Mouse (Mus musculus) midbrain, embryonic 14.5 days (tissue): ENCODE measurements around the gene Snrpd3. TPM values are rescaled to one million over a fixed set of nuclear protein-coding genes. Genes with fewer than 3 reads are reported as not detected.
"Not testable (repeated sequence)": the region's sequence is repeated elsewhere in the genome, so short reads cannot be mapped to it uniquely, and the experiment has no call there.

ENCODE experiments used
- ATAC-seq: fragments of 200-750 bp; cut with Nextera tagmentation; 2 replicates; pipeline ENCODE4 v1.8.0; 2017; ENCODE audit warnings: moderate number of reproducible peaks, moderate library complexity; ENCODE audit not compliant: low FRiP score, low TSS enrichment
- DNase-seq: peaks from one replicate; pipeline ENCODE4 v3.0.0-alpha.2; 2015
- H3K27ac ChIP-seq: fragments of 300-500 bp; sonication (generic); replicated peaks from 2 replicates; pipeline ENCODE4 v1.5.1; 2014; ENCODE audit warnings: mild to moderate bottlenecking, low read depth, low read length, moderate library complexity
- H3K27me3 ChIP-seq: fragments of 300-500 bp; sonication (generic); 2 replicates; pipeline ENCODE4 v1.6.1; 2014; ENCODE audit warnings: low read length, control low read depth, mixed read lengths; ENCODE audit not compliant: control insufficient read depth, insufficient read depth
- H3K36me3 ChIP-seq: fragments of 300-500 bp; sonication (generic); 2 replicates; pipeline ENCODE4 v1.6.1; 2014; ENCODE audit warnings: low read length, control low read depth; ENCODE audit not compliant: control insufficient read depth, insufficient read depth
- H3K4me1 ChIP-seq: fragments of 300-500 bp; sonication (generic); 2 replicates; pipeline ENCODE4 v1.6.1; 2014; ENCODE audit warnings: mild to moderate bottlenecking, antibody characterized with exemption, low read length, control low read depth; ENCODE audit not compliant: control insufficient read depth, insufficient read depth
- H3K4me2 ChIP-seq: fragments of 300-500 bp; sonication (generic); 2 replicates; pipeline ENCODE4 v1.6.1; 2014; ENCODE audit warnings: mild to moderate bottlenecking, low read length, moderate library complexity
- H3K4me3 ChIP-seq: fragments of 300-500 bp; sonication (generic); replicated peaks from 2 replicates; pipeline ENCODE4 v1.5.1; 2014; ENCODE audit warnings: low read depth, low read length
- H3K9ac ChIP-seq: fragments of 300-500 bp; sonication (generic); replicated peaks from 2 replicates; pipeline ENCODE4 v1.6.1; 2014; ENCODE audit warnings: mild to moderate bottlenecking, low read length, moderate library complexity
- H3K9me3 ChIP-seq: fragments of 300-500 bp; sonication (generic); 2 replicates; pipeline ENCODE4 v1.6.1; 2016; ENCODE audit warnings: low read length, control low read depth, mixed read lengths; ENCODE audit not compliant: control insufficient read depth
- WGBS: fragments of 180-500 bp; shearing (Covaris S2); extraction: QIAGEN DNeasy Blood & Tissue Kit; methylation state at CpG from one replicate; pipeline ENCODE4 v1.1.7; 2014; 5-methylcytosine and 5-hydroxymethylcytosine counted together
- polyA plus RNA-seq: library from polyadenylated mRNA; unstranded; fragments of >200 nt; fragmentation: Nextera tagmentation; extraction: Ambion mirVana; gene quantifications from 2 replicates; pipeline ENCODE4 v1.2.1, GENCODE M21; 2014

Snrpd3 gene
- polyA plus RNA-seq, 1 experiment from 2014 or later: 126 TPM

DNA sequence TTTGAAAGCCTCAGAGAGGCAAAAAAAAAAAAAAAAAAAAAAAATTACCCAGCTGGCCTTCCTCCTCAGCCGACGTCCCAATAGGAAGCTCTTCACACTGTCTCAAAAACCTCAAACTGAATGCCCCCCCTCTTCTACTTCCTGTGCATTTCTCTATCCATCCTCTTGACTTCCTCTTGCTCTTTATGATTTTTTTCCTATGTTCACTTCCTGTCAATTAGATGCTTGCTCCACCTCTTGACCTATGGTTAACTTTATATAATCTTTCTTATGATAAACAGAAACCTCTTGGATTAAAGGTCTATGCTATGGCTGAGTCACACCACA is 25.5 kb upstream of the Snrpd3 start:
- H3K9me3 ChIP-seq: no peaks in the 10 kb centered on the region
- no peak overlapping the region for H3K9ac ChIP-seq
- DNase-seq: no peak
- H3K4me2 ChIP-seq: no peak overlapping the region
- H3K27ac ChIP-seq: no peak overlapping the region
- no peak overlapping the region for H3K4me3 ChIP-seq
- H3K4me1 ChIP-seq: no peaks in the 10 kb centered on the region
- H3K27me3 ChIP-seq: no peaks in the 10 kb centered on the region
- ATAC-seq: no peak
- 75% methylated on average over 2 of the region's 2 CpGs for WGBS
- H3K36me3 ChIP-seq: no peaks in the 10 kb centered on the region

DNA sequence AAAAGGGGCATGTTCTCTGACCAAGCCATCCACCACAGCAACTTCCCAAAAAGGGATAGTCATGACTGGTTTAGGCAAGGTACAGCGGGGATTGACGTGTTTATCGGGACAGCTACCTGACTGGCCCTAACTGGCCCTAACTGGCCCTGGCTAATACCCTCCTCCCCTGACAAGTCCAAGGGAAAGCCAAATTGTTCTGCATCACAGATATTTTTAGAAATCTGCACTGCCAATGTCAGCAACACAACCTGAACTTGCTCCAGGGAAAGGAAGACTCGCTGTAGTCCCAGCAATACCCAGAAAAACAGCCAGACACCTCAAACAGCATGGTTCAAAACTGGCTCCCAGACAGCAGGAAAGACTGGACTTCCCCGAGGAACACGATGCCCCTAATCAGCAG is 22.0 kb upstream of the Snrpd3 start:
- Histone ChIP-seq H3K4me2 (no peak overlapping the region), H3K27ac (no peak overlapping the region), H3K27me3 (no peaks in the 10 kb centered on the region), H3K9ac (no peak overlapping the region), H3K4me1 (no peaks in the 10 kb centered on the region), H3K4me3 (no peak overlapping the region), H3K36me3 (no peaks in the 10 kb centered on the region), H3K9me3 (no peaks in the 10 kb centered on the region)
- no peak for ATAC-seq
- WGBS: 84% methylated on average over 6 of the region's 6 CpGs
- DNase-seq: no peak

DNA sequence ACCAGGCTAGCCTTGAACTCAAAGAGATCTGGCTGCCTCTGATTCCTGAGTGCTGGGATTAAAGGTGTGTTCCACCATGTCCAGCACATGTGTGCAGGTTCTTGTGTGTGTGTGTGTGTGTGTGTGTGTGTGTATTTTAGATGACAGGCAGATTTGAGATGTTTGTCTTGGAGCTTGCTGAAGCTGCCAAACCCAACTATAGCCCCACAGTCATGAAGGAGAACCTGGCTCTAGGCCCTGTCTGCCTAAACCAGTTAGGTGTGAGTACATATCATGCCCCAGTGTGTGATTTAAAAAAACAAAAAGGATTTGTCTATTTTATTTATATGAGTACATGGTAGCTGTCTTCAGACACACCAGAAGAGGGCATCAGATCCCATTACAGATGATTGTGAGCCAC is 21.4 kb upstream of the Snrpd3 start:
- H3K4me2 ChIP-seq: no peak overlapping the region
- H3K9ac ChIP-seq: no peak overlapping the region
- no peak overlapping the region for H3K4me3 ChIP-seq
- no peak for DNase-seq
- no peaks in the 10 kb centered on the region for H3K27me3 ChIP-seq
- H3K9me3 ChIP-seq: no peaks in the 10 kb centered on the region
- no peaks in the 10 kb centered on the region for H3K36me3 ChIP-seq
- no peak overlapping the region for H3K27ac ChIP-seq
- no peak for ATAC-seq
- no peaks in the 10 kb centered on the region for H3K4me1 ChIP-seq

DNA sequence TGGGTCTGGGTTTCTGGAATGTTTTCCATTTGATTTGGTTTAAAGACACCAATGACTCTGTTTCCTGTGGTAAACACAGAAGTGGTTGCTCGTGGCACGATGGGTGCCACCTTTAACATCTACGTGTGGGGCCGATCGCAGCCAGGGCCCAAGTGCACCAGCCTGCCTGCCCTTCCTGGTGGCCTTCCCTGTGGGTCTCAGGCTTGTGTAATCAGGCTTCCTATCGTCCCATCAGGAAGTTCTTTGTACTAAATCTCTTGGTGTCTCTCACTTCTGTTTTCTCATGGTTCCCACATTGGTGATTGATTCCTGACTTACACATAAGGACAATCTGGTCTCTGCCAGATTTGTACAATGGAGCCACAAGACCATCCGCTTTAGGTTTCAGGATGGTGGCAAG is 18.1 kb upstream of the Snrpd3 start:
- H3K27ac ChIP-seq, H3K9me3 ChIP-seq, H3K27me3 ChIP-seq, H3K4me3 ChIP-seq, H3K4me1 ChIP-seq, H3K36me3 ChIP-seq, H3K9ac ChIP-seq, H3K4me2 ChIP-seq, DNase-seq, ATAC-seq: not testable (repeated sequence)
- 91% methylated on average over 7 of the region's 7 CpGs for WGBS

DNA sequence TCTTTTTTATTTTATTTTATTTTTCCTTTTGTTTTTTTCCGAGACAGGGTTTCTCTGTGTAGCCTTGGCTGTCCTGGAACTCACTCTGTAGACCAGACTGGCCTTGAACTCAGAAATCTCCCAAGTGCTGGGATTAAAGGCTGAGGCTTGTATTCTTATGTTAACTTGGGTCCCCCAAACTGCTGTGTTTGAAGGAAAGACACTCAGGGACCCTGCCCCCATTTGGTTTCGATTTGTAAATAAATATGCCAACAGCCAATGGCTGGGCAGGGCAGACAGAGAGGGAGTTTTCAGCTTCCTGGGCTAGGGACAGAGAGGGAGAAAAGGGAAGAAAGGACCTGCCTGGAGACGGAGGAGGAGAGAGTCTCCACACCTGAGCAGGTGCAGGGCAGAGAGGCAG is 17.6 kb upstream of the Snrpd3 start:
- Histone ChIP-seq H3K27me3 (no peaks in the 10 kb centered on the region), H3K9ac (no peak overlapping the region), H3K27ac (no peak overlapping the region), H3K9me3 (no peaks in the 10 kb centered on the region), H3K4me3 (no peak overlapping the region), H3K4me2 (no peak overlapping the region), H3K4me1 (no peaks in the 10 kb centered on the region), H3K36me3 (no peaks in the 10 kb centered on the region)
- DNase-seq (no peak), ATAC-seq (no peak)
- 72% methylated on average over 3 of the region's 3 CpGs for WGBS

DNA sequence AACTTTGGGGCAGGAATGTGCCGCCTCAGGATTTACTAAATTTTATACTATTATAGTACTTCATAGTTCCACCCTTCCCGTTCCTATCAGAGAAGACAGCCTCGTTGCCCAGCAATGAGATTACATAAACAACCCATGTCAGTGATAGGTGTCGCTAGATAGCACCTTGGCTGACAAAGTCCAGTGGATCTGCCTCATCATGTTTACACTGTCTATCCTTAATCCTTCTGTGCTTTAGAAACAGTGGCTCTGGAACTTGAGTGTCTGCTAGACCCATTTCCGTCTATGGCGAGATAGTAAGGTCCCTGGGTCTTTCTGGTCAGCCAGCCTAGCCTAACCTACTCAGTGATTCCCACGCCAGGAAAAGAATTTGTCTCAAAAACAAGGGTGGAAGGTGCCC is 17.0 kb upstream of the Snrpd3 start:
- Histone ChIP-seq H3K36me3 (no peaks in the 10 kb centered on the region), H3K9ac (no peak overlapping the region), H3K4me3 (no peak overlapping the region), H3K9me3 (no peaks in the 10 kb centered on the region), H3K27ac (no peak overlapping the region), H3K27me3 (no peaks in the 10 kb centered on the region), H3K4me1 (no peaks in the 10 kb centered on the region), H3K4me2 (no peak overlapping the region)
- DNase-seq: no peak
- no peak for ATAC-seq
- WGBS: 75% methylated on average over 7 of the region's 7 CpGs

DNA sequence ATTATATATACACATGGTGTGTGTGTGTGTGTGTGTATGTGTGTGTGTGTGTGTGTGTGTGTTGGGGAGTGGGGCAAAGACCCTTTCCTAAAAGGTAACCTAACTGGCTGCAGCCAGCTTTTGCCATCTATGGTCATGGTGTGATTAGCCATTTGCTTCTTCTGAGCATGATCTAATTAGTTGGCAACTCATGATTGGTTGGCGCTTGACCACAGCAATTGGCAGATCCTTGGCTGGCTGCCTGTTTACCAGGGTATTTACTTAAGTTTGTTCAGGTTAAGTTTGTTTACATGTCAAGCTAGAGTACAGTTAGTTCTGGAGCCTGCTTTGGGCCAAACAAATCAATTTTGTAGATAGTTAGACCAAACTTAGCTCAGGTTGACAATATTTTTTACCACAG is 15.7 kb upstream of the Snrpd3 start:
- DNase-seq (no peak), ATAC-seq (no peak)
- no peaks in the 10 kb centered on the region for H3K27me3 ChIP-seq
- H3K4me3 ChIP-seq: no peak overlapping the region
- H3K36me3 ChIP-seq: 0 out of 2 replicates have a peak, but pooled peaks cover 2% of the 10 kb centered on the region
- H3K4me2 ChIP-seq: no peak overlapping the region
- H3K4me1 ChIP-seq: no peaks in the 10 kb centered on the region
- H3K27ac ChIP-seq: no peak overlapping the region
- no peaks in the 10 kb centered on the region for H3K9me3 ChIP-seq
- 95% methylated on average over 1 of the region's 1 CpGs for WGBS
- H3K9ac ChIP-seq: no peak overlapping the region

DNA sequence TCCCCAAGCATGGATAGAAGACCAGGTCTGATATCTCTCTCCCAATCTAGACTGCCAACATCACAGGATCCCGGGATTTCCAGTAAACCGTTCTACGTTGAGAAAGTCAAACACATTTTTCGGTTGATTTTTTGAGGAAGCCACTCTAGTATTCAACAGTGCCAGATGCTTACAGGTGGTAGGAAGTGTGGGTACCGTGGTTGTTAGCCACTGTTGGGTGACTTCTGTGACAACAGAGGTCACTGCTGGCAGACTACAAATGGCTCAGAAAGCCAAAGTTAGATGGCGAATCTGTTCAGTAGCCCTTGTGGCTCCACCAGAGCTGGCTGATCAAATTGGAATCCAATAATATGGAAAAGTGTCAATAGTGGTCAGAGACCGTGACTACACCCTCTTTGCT is 13.7 kb upstream of the Snrpd3 start:
- Histone ChIP-seq H3K4me2 (no peak overlapping the region), H3K4me1 (no peaks in the 10 kb centered on the region), H3K27ac (no peak overlapping the region), H3K9ac (no peak overlapping the region), H3K36me3 (peaks cover 22% of the 10 kb centered on the region), H3K4me3 (no peak overlapping the region), H3K9me3 (no peaks in the 10 kb centered on the region), H3K27me3 (no peaks in the 10 kb centered on the region)
- no peak for DNase-seq
- 95% methylated on average over 7 of the region's 7 CpGs for WGBS
- ATAC-seq: no peak

DNA sequence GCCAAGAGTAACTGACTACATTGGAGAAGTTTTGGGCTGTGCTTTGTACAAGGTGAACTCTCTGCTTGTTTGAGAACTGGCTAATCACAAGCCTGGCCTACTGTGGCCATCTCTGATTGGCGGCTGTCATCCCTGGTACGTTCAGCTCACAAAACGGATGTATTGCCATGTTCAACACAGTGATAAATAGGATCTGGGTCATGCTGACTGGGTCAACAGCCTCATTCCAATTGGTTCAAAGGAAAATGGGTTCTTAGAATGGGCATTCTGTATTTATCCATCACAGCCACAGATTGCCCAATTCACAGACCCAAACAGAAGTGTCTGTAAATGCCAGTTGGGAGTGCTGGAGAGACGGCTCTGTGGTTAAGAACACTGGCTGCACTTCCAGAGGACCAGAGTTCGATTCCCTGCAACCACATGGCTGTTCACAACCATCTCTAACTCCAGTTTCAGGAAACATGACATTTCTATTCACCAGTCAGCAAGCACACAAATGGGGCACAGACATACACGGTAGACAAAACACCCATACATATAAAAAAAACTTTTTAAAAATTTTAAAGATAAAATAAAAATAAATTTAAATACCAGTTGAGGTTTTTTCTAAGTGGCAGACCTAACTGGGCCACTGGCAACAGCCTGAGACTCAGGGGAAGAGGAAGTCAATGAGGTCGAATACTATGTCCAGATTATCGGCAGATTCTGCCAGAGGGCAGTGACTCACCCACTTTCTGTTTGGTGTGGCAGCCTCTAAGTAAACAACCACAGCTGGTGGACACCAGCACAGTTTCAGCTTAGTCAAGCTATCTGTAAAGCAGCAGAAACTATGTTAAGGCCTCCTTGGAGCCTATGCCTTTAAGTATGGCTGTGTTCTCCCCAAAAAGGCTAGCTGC is 12.9 kb upstream of the Snrpd3 start:
- Histone ChIP-seq H3K4me2 (no peak overlapping the region), H3K9ac (no peak overlapping the region), H3K27ac (no peak overlapping the region), H3K4me3 (no peak overlapping the region), H3K27me3 (no peaks in the 10 kb centered on the region), H3K36me3 (peaks cover 30% of the 10 kb centered on the region), H3K4me1 (no peaks in the 10 kb centered on the region), H3K9me3 (no peaks in the 10 kb centered on the region)
- DNase-seq (no peak), ATAC-seq (no peak)
- WGBS: 91% methylated on average over 8 of the region's 8 CpGs
